Mouse (Mus musculus) v-Abl transformed pro-B cells (cell line): ENCODE data around the gene Gm28891.
"Not testable (repeated sequence)": the region's sequence is repeated elsewhere in the genome, so short reads cannot be mapped to it uniquely, and the experiment has no call there.

Experiments
- in situ Hi-C, 2 experiments: fragments of 400-800 bp; cut with MboI; formaldehyde crosslinking; loops; one replicate each; pipeline ENCODE4 v1.15.1; 2025; ENCODE audit not compliant: unreplicated experiment in 2 of 2

Gene Gm28891

DNA sequence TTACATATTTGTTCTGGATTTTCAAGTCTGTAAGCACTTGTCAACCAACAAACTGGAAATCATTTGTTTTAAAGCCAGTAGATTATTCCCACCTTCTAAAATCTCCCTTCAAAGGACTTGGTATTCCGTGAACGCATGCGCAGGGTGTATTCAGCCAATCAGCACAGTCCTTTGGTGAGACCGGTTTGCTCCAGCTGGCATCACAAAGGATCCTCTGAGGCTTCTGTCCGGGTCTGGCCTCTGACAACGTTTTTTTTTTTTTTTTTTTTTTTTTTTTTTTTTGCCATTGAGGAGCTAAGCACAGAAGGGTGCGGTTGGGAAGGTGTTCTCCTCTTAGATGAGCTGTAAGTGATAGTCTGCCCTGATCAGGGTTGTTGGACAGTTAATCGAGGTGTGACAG, at the start of gene Gm28891:
Gene Gm28891 (plus strand): TSS at position 301 of the 400 bp plus-strand sequence.
- in situ Hi-C loops: not testable (repeated sequence)
